Mouse (Mus musculus) ES-Bruce4 (cell line): ENCODE data around the gene Best1. TPM values are rescaled to one million over a fixed set of nuclear protein-coding genes. Genes with fewer than 3 reads are reported as not detected.
A peak's percentile ranks its signal among the peaks of the same experiment; 100 is the strongest.

Source experiments
- H3K27ac ChIP-seq: 2 replicates; pipeline ENCODE4 v1.5.1; 2012; ENCODE audit warnings: low read length, inconsistent platforms; ENCODE audit not compliant: insufficient read depth
- H3K27me3 ChIP-seq: 2 replicates; pipeline ENCODE4 v1.6.1; 2012; ENCODE audit warnings: mild to moderate bottlenecking, low read length, inconsistent platforms; ENCODE audit not compliant: control insufficient read depth, poor library complexity, insufficient read depth, severe bottlenecking
- H3K36me3 ChIP-seq: 2 replicates; pipeline ENCODE4 v1.6.1; 2012; ENCODE audit warnings: inconsistent platforms, mild to moderate bottlenecking, low read length, moderate library complexity; ENCODE audit not compliant: control insufficient read depth, poor library complexity, insufficient read depth, severe bottlenecking
- H3K4me1 ChIP-seq: one replicate; pipeline ENCODE4 v1.8.1; 2011; ENCODE audit warnings: low read length; ENCODE audit not compliant: control insufficient read depth, insufficient read depth
- H3K4me3 ChIP-seq: 2 replicates; pipeline ENCODE4 v1.5.1; 2011; ENCODE audit warnings: low read depth, mild to moderate bottlenecking, low read length
- H3K9ac ChIP-seq: 2 replicates; pipeline ENCODE4 v1.6.1; 2012; ENCODE audit warnings: low read depth, mild to moderate bottlenecking, inconsistent platforms; ENCODE audit not compliant: poor library complexity, severe bottlenecking
- H3K9me3 ChIP-seq: replicated peaks from 2 replicates; pipeline ENCODE4 v1.6.1; 2012; ENCODE audit warnings: mild to moderate bottlenecking, low read length, inconsistent platforms; ENCODE audit not compliant: control insufficient read depth, poor library complexity, insufficient read depth, severe bottlenecking
- CTCF ChIP-seq: IDR thresholded peaks from one replicate; pipeline ENCODE4 v1.8.1; 2011; ENCODE audit warnings: low read depth, low read length
- EP300 ChIP-seq: IDR thresholded peaks from 2 replicates; pipeline ENCODE4 v1.6.1; 2011; ENCODE audit warnings: low read depth, low read length; ENCODE audit not compliant: insufficient read depth
- POLR2A ChIP-seq: IDR thresholded peaks from one replicate; pipeline ENCODE4 v1.8.1; 2011; ENCODE audit warnings: low read length; ENCODE audit not compliant: insufficient read depth
- polyA plus RNA-seq: library from polyadenylated mRNA; stranded (reverse); fragments of >200 nt; gene quantifications from 2 replicates; pipeline ENCODE4 v1.2.4, GENCODE M21; 2011; ENCODE audit warnings: low read depth; ENCODE audit not compliant: missing spikeins, insufficient read depth, insufficient read length

Best1 gene
- polyA plus RNA-seq, 1 experiment = 1.4 TPM

- no peaks in the 10 kb centered on the region for H3K4me1 ChIP-seq
- H3K9me3 ChIP-seq = no peaks in the 10 kb centered on the region
- no peak overlapping the region for H3K4me3 ChIP-seq
- peaks cover 9% of the 10 kb centered on the region for H3K36me3 ChIP-seq
- TF ChIP-seq POLR2A (no peak), CTCF (no peak), EP300 (no peak)
- no peak overlapping the region for H3K9ac ChIP-seq
- H3K27ac ChIP-seq = no peak overlapping the region
- H3K27me3 ChIP-seq = no peaks in the 10 kb centered on the region
Measured at GRCm38 (mm10) chr19:9989884-9990256, 11.6 kb downstream of the Best1 start.

DNA sequence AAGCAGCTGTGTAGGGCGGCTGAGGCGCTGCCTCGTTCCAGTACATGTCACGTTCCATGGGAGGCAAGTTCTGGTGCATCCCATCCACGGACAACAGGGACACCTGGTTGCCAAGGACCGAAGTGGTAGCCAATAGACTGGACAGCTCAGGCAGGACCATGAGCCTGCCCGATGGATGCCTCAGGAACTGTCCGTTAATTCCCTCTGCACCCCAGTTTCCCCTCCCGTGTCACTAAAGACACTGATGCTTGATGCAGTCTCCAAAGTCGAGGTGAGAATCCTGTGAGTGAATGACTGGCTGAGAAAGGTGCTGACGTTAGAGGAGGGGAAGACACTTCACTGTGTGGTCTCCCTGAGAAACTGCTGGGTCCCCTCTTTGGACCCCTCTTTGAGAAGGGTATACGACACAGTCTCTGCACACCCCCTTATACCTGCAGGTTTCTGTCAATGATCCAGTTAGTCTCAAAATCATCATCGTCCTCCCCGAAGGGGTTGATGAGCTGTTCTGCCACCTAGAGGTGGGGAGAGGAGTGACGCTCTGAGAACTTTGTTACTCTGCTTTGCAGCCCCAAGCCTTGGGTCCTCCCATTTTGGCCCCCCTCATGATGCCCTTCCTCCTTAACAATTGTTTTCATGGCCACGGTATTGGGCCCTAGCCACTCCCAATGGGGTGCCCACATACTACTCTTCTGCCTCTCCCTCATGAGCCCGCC, 12.1 kb downstream of the Best1 start:
- Histone ChIP-seq H3K27ac (no peak overlapping the region), H3K9me3 (no peaks in the 10 kb centered on the region), H3K4me1 (no peaks in the 10 kb centered on the region), H3K27me3 (no peaks in the 10 kb centered on the region), H3K4me3 (no peak overlapping the region), H3K9ac (no peak overlapping the region), H3K36me3 (peaks cover 14% of the 10 kb centered on the region)
- TF ChIP-seq EP300 (no peak), CTCF (peak; percentile 70)

DNA sequence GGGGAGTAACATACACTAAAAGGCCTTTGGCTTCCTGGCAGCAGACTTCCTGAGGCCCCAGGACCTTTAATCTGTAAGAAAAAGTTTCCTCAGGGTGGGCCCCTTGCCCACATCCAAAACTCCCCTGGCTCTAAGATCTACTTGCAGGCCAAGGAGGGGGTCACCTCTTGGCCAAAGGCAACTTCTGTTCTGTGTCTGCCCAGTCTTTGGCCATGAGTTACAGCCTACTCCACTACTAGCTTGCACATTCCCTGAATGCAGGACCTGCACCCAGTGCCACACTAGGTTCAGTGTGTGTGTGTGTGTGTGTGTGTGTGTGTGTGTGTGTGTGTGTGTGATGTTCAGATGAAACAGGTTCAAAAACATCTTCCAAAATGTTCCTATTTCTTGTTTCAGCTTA, 13.8 kb downstream of the Best1 start:
- no peak for TF ChIP-seq CTCF
- TF ChIP-seq POLR2A = no peak
- no peak for TF ChIP-seq EP300
- Histone ChIP-seq H3K27me3 (no peaks in the 10 kb centered on the region), H3K9ac (no peak overlapping the region), H3K36me3 (peaks cover 21% of the 10 kb centered on the region), H3K4me1 (no peaks in the 10 kb centered on the region), H3K27ac (0 out of 2 replicates have a peak overlapping the region, but pooled peaks have one; percentile 21), H3K4me3 (no peak overlapping the region), H3K9me3 (no peaks in the 10 kb centered on the region)

- no peak overlapping the region for H3K4me3 ChIP-seq
- TF ChIP-seq EP300 (no peak), POLR2A (no peak), CTCF (no peak)
- peak overlapping the region; percentile 34; the same call in 1 of the 2 replicates for H3K27ac ChIP-seq
- no peaks in the 10 kb centered on the region for H3K27me3 ChIP-seq
- H3K9ac ChIP-seq = no peak overlapping the region
- peaks cover 21% of the 10 kb centered on the region for H3K36me3 ChIP-seq
- H3K9me3 ChIP-seq = no peaks in the 10 kb centered on the region
- no peaks in the 10 kb centered on the region for H3K4me1 ChIP-seq
Measured at GRCm38 (mm10) chr19:9987192-9987591, 14.2 kb downstream of the Best1 start.

- H3K4me3 ChIP-seq = no peak overlapping the region
- H3K27me3 ChIP-seq = no peaks in the 10 kb centered on the region
- no peaks in the 10 kb centered on the region for H3K4me1 ChIP-seq
- no peak overlapping the region for H3K27ac ChIP-seq
- no peaks in the 10 kb centered on the region for H3K9me3 ChIP-seq
- peaks cover 21% of the 10 kb centered on the region for H3K36me3 ChIP-seq
- no peak for TF ChIP-seq EP300
- TF ChIP-seq CTCF = no peak
- TF ChIP-seq POLR2A = no peak
- H3K9ac ChIP-seq = no peak overlapping the region
Measured at GRCm38 (mm10) chr19:9985900-9986421, 15.5 kb downstream of the Best1 start.

- Histone ChIP-seq H3K9ac (no peak overlapping the region), H3K36me3 (peaks cover 21% of the 10 kb centered on the region), H3K4me1 (no peaks in the 10 kb centered on the region), H3K27ac (no peak overlapping the region), H3K27me3 (no peaks in the 10 kb centered on the region), H3K4me3 (no peak overlapping the region), H3K9me3 (no peaks in the 10 kb centered on the region)
- TF ChIP-seq EP300 = no peak
- no peak for TF ChIP-seq POLR2A
- TF ChIP-seq CTCF = no peak
Measured at GRCm38 (mm10) chr19:9985190-9985899, 16.1 kb downstream of the Best1 start.
